Mouse (Mus musculus): ENCODE results near the gene Btbd35f23.

The Btbd35f23 gene

DNA sequence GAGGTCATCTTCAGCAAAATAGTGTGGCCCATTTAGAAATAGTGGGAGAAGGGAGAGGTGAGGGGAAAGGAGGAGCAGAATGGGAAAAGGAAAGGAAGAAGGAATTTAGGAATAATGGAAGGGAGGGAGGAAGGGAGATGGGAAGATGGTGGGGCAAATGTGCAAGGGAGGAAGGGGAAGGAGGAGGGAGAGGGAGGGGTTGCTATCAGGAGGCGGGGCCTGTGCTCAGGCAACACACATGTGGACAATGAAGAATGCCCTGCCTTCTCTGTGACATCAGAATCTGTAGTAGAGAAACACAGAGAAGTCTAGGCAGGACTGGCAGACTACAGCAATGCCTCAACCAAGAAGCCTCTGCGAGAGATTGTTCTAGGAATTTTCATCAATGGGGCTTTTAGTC lies at the start of gene Btbd35f23:
TSS of gene Btbd35f23 (plus strand) at position 301 of the 400 bp plus-strand sequence.
- 79% methylated on average over 1 of the region's 2 CpGs for WGBS
